Mouse (Mus musculus) adrenal gland, postnatal 25 days (tissue): ENCODE data around the gene H6pd. TPM values are rescaled to one million over a fixed set of nuclear protein-coding genes. Genes with fewer than 3 reads are reported as not detected.

Source experiments
- DNase-seq: peaks from one replicate; pipeline ENCODE4 v3.0.0; 2021; ENCODE audit warnings: mixed read lengths
- total RNA-seq: library from RNA; stranded (reverse); gene quantifications from 2 replicates; pipeline ENCODE4 v1.2.3, GENCODE M21; 2021

Gene H6pd
- total RNA-seq, 1 experiment from 2014 or later, result 149 TPM

DNA sequence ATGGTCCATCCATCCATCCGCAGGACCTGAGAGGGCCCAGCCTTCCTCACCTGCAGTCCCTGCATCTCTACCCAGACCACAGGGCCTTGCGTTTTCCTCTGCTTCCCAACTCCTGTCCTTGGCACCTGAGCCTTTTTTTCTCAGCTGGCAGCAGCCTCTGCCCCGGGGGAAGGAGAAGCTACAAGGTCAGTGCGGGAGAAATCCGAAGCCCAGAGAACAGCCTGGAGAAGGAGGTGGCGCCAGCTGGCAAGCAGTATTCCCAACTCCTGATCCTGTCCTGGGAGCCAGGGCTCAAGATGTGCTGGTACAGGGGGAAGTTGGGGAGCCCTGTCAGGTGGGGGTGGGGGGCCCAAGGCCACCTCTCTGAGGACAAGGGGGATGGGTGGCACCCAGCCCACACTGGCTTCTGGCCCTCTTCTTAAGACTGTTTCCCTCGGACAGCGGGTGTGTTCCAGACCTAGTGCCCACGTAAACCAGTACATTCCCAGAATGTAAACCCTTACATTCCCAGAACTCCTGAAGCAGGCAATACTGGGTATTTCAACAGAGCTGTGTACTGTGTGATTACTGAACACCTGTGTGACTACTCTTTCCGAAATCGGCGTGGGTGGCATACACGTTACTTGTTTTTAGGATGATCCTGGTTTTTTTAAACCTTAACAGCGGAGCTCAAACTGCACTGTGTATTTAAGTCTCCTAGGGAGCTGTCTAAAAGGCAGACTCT, 9.9 kb downstream of the H6pd start:
- peak; percentile 64 for DNase-seq

DNA sequence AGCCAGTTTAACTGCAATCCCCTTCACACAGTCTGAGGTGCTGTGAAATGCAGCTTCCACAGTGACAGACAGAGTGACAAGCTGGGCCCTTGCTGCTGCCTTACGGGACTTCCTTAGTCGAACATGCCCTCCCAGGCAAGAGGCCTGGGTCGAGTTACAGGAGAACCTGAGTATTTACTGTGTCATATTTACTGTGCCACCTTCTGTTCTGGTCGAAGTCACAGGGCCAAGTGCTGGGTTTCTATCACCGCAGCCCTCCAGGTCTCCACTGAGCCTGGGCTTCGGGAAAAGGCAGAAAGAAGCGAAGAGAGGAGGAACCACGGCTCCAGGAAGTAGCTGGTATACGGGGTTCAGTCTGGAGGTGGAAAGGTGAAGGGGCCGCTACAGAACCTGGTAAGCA, 10.8 kb downstream of the H6pd start:
- peak; percentile 2 for DNase-seq

DNA sequence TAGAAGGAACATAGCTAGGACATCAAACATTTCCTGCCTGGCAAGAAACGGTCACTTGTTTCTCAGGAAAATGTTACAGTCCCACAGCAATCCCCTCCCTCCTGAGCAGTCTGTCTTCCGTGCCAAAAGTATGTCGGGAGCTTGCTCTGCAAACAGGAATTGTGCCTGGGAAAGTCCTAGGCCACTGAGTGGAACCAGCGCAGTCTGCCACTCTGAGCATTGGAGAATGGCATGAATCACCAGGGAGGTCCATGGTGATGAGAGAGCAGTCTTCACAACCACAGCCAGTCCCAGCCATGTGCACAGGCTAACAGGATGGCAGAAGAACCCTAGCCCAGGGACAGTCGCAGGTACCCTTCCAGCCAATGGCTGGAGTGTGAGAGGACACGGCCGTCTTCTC, 12.4 kb downstream of the H6pd start:
- DNase-seq, result peak; percentile 33

DNA sequence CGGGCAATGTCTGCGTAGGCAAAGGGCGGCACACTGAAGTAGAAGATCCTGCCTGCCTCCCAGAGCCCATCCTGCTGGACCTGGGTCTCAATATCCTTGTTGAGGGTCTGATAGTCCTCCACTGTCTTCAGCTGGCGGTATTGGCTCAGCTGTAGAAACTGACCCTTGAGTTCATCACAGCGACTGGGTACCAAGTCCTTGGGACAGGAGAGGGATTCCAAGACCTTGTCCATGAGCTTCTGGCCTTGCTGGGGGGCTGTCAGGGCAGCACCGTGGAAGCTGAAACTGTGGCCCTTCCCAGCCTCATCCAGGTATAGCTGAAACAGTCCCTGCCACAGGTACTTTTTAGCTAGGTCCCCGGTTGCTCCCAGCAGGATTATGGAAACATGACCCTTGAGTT, 12.9 kb downstream of the H6pd start:
- peak; percentile 2 for DNase-seq

DNA sequence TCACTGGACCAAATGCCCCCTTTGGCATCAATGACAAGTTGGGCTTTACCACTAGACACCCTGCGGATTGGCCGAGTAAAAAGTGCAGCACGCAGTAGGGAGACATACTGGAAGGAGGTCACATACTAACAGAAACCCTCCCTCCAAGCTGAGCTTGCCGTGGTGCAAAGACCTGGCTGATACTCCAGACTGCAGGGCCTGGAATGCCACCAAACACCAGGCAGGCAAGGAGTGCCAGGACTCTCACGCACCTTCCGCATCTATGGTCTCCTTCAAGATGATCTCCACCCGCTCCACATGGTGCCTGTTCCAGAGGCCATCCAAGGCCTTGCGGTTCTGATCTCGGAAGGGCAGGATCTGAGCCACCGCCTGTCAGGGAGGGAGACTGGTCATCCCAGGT, 14.6 kb downstream of the H6pd start:
- peak; percentile 0 for DNase-seq

DNA sequence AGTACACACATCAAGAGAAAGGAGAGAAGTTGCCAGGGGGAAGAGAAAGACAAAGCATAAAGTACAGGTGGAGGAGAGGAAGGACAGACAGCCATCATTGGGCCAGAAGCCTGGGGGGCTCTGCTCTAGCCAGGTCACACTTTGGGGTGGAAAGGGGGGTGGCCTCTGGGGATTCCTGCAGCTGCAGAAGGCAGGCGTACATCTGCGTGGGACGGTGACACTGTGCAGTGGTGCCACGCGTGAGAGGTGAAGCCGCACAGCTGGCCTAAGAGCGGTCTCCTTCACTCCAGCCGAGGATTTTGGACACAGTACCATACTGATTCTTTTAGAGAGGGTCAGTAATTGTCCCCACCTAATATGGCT, 16.2 kb downstream of the H6pd start:
- no peak for DNase-seq

DNA sequence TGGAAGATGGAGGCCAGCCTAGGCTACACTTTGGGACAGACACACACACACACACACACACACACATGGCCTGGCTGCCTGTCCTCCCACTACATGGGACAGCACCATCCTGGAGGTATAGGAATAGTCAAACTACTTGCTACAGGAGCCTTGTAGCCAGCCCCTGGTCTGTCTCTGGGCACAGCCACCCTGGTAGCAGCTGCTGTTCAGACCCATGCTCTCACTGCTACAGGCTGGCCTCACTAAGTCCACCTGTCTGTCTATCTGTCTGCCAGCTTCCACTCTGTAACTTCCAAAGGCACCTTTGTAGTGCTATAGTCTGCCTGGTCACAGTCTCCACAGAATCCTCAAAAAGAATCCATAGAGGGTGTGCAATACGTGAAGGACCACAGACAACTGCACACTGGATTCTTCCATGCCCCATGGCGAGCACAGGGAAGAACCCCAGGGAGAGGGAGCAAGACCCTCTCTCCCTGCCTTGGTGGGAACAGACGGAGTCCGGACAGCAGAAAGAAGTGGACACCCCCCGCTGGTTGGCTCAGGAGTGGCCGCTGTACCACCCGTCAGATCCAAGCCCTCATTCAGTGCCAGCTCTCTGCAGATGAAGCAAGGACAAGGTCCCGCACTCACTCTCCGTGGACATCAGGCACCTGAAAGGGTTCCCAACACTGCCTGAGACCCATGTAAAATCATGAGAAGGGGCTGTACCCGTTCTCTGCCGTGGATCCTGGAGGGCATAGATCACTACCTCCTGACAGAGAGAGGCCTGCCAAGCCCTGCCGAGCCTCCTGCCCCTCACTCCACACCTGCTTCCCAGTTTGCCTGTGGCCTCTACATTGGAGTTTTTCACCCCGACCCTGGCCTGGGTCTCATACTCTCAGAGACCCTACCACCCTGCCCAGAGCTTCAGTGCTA, 16.8 kb downstream of the H6pd start:
- DNase-seq, result no peak

DNA sequence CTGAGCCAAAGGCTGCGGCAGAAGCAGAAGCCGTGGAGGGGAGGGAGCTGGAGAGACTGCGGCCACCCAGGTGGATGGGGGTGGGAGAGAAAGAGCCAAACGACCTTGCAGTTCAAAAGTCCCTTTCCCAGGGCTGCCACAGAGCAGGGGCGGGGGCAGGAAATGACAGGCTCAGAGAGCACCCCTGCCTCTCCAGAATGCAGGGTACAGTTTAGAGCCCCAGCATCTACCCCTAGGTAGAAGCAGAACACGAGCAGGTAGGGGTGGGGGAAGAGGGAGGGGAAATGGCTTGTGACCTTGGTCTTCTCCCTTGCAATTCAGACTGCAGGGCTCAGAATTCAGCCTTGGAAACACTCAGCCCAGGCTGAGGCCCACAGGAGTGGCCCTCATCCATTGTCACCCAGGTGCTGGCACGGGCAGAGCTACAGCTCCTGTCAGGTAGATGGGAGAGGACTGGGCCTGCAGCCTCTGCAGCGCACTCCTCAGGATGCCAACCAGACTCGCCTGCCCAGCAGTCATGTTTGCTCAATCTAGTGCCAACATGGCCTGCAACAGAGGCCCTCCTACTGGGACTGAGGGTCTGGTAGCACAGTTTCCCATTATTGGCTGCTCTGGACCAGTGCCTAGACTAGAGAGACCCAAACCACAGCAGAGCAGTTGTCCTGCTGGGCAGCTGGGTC, 17.7 kb downstream of the H6pd start:
- DNase-seq, result peak; percentile 33

DNA sequence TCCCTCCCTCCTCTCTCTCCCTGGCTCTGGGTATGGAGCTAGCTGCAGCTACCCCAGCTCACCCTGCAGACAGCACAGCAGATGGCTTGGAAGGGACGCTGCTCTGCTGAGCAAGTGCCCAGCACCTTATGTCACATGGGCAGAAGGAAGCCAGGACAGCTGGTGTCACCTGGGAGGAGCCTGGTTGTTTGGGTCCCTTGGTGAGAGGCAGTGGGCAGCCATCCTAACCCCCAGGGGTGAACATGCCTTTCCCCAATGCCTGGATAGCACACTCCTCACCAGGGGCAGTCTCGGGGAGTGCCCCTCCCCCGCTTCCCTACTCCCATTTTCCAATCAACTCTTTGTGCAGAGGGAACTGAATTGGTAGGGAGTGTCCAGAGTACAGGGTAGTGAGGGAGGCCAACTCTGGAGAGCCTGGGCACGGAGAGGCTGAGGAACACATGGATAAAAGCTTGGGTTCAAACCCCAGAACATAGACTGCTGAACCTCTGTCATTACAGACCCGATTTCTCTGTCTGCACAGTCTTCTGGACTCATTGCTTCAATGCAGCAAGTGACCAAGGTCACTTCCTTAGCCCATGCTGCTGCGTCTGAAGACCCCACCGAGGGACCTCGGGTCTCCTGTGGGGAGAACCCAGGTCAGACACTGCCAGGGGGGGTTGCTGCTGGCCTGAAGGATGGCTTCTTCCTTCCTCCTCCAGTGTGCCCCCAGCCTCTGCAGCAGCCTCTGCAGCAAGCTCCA, 18.4 kb downstream of the H6pd start:
- DNase-seq, result peak; percentile 50

DNA sequence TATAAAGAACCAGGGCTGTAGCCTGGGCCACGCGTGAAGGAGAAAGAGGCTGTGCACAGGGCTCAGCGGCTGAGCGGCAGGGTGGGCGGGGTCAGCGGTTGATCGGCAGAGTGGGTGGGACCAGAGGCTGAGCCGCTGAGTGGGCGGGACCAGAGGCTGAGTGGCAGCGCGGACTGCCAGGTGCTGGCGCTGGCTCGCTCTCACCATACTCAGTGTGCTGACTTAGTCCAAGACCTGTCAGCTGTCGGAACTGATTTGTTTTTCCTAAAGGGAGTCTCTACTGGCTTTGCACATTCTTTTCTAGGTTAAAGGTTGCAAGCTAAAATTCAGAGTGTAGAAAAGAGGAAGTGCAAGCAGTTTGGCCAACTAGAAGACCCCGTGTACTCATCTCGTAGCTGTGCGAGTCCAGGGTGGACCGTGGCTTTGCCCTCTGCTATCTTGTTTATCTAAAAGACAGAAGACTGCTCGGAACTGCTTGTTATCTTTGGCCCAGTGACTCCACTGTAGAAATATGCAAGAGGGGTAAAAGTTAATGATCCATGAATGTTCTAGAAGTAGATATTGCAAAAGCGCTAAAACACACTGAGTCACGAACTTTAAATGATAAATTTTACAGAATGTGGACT, 19.8 kb downstream of the H6pd start:
- DNase-seq, result peak; percentile 94

DNA sequence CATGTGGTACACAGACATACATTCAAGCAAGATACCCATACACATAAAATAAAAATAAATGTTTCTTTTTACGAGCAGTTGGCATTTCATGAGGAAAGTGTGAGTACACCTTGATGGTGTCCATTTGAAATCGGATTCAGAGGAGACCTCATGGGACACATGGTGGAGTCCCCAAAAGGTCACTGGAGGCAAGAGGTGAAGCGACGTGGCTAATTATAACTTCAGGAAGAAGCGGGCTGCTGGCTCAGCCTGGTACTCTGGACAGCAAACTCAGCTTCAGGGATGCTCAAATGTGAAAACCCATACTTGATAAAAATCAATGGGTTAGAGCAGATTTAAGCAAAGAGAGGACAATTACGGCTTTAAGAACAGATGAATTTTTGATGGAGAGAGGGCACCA, 20.5 kb downstream of the H6pd start:
- no peak for DNase-seq

DNA sequence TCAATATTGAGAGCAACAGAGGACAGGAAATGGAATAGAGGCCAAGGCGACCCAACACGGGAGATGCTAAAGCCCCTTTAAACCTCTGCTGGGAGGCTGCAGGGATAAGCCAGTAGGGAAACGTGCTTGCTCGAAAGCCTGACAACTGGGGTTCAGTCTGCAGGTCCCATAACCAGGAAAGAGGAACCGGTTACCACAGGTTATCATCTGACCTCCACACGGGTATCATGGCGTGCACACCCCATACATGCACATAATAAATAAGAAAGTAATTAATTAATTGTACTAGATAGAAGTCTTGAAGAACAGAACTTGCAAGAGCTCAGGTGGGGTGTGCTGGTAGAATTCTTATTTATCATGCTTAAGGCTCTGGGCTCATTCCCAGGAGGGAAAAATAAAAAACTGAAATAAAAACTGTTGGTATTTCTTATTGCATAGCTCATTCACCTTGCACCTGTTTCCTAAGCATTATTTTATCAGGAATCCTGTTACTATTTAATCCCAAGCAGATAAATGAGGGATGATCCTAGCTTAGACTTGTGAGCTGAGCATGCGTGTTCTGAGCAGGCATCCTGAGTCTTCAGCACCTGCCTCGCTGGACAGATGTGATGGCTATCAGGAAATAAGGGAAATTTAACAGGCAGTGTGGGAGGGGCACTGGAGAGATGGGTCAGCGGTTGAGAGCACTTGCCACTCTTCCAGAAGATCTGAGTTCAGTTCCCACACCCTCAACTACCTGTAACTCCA, 22.0 kb downstream of the H6pd start:
- no peak for DNase-seq

DNA sequence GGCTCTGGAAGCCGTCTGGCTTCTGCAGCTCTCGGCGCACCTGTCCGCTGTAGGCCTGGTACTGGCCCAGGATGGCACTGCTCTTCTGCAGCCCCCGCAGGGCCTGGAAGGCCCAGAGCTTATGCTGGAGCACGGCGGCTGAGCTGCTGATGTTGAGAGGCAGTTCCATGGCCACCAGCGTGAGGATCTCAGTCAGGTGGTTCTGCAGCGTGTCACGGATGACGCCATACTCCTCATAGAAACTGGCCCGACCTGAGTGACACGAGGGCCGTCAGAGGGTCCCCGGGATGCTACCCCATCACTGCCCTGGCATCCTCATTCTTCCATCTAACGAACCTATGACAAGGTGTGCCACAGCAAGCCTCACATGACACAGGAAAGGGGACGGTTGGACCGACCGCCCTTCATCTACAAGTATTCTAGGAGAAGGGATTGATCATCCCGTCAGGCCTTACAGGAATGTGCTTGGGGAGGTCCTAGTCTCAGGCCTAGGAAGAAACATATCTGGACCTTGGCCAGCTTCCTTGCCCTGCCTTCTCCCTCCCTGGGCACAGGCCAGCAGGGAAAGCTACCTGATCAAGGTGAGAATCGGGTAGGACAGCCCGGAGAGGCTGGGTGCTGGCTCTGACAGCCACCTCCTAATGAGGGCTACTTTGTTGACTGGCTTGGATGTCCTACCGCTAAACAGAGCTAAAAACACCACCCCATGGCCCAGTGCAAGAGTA, 24.7 kb downstream of the H6pd start:
- no peak for DNase-seq

DNA sequence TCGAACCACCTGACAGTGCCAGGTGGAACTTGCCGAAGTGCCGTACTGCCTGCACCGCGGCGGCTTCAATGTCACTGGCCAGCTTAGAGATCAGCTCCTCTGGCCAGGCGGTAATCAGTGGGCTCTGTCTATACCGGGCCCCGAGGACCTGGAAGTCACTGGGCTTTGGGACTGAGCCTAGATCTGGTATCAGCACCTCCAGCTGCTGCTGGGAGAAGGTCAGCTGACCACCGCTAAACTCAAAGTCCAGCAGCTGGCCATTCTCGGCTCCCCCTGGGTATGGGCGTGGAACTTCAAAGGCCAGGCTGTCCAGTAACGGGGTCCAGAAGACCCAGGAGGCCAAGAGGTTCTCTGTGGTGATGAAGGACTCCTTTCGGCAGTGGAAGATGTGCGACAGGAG, 26.7 kb downstream of the H6pd start:
- DNase-seq, result no peak

DNA sequence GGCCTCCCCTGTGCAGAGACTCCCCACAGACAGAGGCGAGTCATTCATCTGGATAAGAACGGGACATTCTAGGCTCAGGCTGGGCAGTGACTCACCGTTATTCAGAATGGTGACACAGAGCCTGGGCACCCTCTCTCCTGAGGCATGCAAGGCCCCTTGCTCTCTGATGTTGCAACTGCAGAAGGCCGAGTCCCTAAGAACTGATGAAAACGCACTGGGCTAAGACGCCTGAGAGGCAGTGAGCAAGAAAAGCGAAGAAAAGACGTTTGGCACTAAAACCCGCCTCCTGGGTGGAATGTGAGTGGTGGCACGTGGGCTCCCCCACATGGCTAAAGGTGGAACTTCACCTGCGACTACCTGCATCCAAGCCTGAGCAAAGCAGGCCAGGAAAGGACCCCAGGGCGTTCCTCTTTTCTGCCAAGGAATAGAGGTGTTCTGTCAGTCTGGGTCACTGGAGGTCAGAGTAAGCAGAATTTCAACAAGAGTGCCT, 29.0 kb downstream of the H6pd start:
- peak; percentile 79 for DNase-seq

DNA sequence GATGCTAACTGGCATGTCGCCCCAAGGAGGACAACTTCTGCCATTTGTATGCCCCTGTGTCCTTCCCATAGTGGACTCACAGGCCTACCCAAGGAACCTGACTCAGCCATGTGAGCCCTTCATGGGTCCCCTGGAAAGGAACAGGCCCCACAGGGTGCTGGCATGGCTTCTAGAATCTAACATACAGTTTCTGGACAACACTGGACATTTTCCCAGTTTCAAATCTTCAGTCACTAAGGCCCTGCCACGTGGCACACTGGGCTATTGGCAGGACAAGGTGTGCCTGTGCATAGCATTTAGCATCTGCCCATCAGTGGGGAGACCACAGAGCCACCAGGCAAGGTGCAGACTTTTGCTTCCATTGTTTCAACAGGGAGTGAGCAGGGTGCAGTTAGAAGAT, 30.0 kb downstream of the H6pd start:
- no peak for DNase-seq

DNA sequence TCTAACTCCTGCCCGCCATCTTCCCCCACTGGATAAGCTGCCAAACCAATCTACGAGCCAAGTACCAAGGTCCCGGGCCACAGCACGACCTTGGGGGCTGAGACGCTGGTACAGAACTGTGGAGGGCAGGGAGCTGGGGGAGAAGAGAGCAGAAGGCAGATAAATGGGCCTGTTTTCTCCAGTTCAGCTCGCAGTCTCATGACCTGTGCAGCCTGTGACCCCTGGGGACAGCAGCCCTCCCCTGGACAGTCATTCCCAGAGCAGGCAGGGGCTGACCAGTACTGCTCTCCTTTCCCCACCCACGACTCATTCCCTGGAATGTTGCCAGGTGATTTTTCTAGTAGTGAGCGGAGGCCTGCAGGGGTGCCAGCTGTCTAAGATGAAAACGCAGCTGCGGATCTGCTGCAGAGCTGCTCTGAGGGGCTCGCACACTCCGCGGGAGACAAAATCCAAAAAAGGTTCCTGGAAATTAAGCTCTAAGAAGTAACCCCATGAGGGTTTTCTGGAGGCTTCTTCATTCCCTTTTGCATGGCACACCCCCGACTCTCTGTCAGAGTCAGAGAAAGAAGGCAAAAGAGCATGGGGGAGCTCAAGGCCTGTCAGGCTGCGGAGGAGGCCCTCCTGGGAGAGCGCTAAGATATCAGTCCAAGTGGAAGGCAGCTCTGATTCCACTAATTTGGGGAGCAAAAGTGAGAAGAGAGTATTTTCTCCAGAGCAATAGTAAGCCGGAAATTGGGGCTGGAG, 30.9 kb downstream of the H6pd start:
- peak; percentile 64 for DNase-seq

DNA sequence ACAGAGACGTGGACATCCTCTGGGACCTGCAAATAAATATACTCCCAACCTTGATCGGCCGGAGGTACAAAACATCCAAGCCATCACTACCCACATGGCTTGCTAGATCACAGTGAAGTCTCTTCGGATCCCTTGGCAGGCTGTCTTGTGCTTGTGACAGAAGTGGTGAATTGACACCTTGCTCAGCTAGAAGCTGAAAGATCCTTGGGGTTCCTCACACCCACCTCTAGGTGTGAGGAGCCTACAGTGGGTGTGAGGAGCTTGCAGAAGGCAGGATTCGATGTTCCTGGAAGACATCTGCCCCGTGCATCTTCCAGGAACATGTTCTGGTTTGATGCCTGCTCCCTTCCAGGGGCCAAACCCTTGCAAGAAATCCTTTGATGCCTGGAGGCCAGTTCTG, 31.6 kb downstream of the H6pd start:
- no peak for DNase-seq

DNA sequence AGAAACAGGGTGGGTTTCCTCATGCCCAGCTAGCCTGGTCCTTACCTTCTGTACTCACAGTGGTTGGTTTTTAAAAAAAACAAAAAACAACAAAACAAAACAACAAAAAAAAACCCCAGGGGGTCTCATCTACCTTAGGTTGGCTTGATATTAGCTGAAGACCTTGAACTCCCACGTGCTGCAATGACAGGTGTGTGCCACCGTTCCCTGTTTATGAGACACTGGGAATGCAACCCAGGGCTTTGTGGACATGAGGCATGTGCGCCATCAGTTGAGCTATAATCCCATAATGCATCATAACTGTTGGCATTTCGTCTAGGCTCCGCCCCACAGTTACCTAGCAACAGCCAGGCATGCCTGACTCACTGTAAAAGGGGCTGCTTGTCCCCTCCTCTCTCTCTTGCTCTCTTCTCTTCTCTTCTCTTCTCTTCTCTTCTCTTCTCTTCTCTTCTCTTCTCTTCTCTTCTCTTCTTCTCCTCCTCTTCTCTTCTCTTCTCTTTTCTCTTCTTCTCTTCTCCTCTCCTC, 33.0 kb downstream of the H6pd start:
- DNase-seq, result peak; percentile 60
